Mouse (Mus musculus) heart, embryonic 12.5 days (tissue): ENCODE measurements around the gene Mia2. TPM values are rescaled to one million over a fixed set of nuclear protein-coding genes. Genes with fewer than 3 reads are reported as not detected.

ENCODE experiments used
- ATAC-seq: fragments of 200-750 bp; cut with Nextera tagmentation; 2 replicates; pipeline ENCODE4 v1.8.0; 2017; ENCODE audit warnings: moderate TSS enrichment, moderate library complexity; ENCODE audit not compliant: insufficient number of reproducible peaks, low FRiP score
- H3K27ac ChIP-seq: fragments of 300-500 bp; sonication (generic); 2 replicates; pipeline ENCODE4 v1.5.1; 2016; ENCODE audit warnings: mild to moderate bottlenecking, moderate library complexity; ENCODE audit not compliant: poor library complexity, severe bottlenecking
- H3K27me3 ChIP-seq: fragments of 300-500 bp; sonication (generic); replicated peaks from 2 replicates; pipeline ENCODE4 v1.6.1; 2016; ENCODE audit warnings: mild to moderate bottlenecking, moderate library complexity
- H3K36me3 ChIP-seq: fragments of 300-500 bp; sonication (generic); 2 replicates; pipeline ENCODE4 v1.6.1; 2016; ENCODE audit warnings: mild to moderate bottlenecking, moderate library complexity
- H3K4me1 ChIP-seq: fragments of 300-500 bp; sonication (generic); replicated peaks from 2 replicates; pipeline ENCODE4 v1.6.1; 2016; ENCODE audit warnings: mild to moderate bottlenecking
- H3K4me2 ChIP-seq: fragments of 300-500 bp; sonication (generic); 2 replicates; pipeline ENCODE4 v1.6.1; 2016; ENCODE audit warnings: mild to moderate bottlenecking, moderate library complexity
- H3K4me3 ChIP-seq: fragments of 300-500 bp; sonication (generic); 2 replicates; pipeline ENCODE4 v1.5.1; 2016; ENCODE audit warnings: mild to moderate bottlenecking
- H3K9ac ChIP-seq: fragments of 300-500 bp; sonication (generic); 2 replicates; pipeline ENCODE4 v1.6.1; 2016; ENCODE audit warnings: mild to moderate bottlenecking, moderate library complexity
- H3K9me3 ChIP-seq: fragments of 300-500 bp; sonication (generic); replicated peaks from 2 replicates; pipeline ENCODE4 v1.6.1; 2016; ENCODE audit warnings: mild to moderate bottlenecking, moderate library complexity
- WGBS: fragments of 180-500 bp; shearing (Covaris S2); methylation state at CpG from one replicate; pipeline ENCODE4 v1.1.7; 2016; 5-methylcytosine and 5-hydroxymethylcytosine counted together
- polyA plus RNA-seq: library from polyadenylated mRNA; unstranded; fragments of >200 nt; fragmentation: Nextera tagmentation; extraction: Ambion mirVana; gene quantifications from 2 replicates; pipeline ENCODE4 v1.2.1, GENCODE M21; 2016

The Mia2 gene
- polyA plus RNA-seq, 1 experiment from 2014 or later, result 48.5 TPM

DNA sequence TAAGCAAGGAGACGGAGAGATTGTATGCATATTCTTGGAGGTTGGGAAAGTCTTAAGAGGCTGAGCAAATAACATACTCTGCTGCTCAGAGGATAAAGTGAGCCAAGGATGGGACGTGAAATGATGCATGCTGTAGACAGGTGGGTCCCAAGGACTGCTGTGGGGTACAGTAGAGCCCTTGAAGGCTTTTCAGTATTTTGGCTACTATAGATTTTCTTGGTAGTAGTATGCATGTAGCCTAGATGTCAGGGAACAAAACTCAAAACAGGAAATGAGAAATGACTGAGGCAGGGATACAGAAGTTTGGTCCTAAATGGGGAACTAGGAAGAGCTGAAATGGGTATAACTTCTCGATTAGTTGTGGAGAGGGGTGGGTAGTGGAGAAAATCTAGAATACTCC lies 36.9 kb downstream of the Mia2 start:
- Histone ChIP-seq H3K36me3 (0 out of 2 replicates have a peak, but pooled peaks cover 4% of the 10 kb centered on the region), H3K9ac (no peak overlapping the region; the same call in 1 of the 2 replicates), H3K4me1 (peaks cover 28% of the 10 kb centered on the region), H3K4me2 (peak overlapping the region; percentile 57), H3K9me3 (no peaks in the 10 kb centered on the region), H3K4me3 (peak overlapping the region; percentile 85), H3K27me3 (no peaks in the 10 kb centered on the region), H3K27ac (no peak overlapping the region)
- no peak for ATAC-seq
- 54% methylated on average over 3 of the region's 3 CpGs for WGBS

DNA sequence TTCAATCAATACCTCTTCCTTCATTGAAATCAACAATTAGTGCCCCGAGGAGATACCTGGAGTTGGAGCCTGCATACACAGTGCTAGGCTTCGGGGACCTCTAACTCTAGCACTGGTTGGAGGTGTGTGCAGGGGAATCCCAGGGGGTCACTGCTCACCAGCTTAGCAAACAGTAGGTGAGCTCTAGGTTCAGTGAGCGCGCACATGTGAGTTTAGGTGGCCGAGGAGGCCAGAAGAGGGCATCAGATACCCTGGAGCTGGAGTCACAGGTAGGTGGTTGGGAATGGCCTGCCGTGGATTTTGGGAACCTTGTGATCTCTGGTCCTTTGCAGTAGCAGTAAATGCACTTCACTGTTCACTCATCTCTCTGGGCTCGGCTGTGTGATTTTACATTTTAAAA lies 37.3 kb downstream of the Mia2 start:
- peak overlapping the region; percentile 57; the same call in 1 of the 2 replicates for H3K4me2 ChIP-seq
- WGBS, result 75% methylated on average over 7 of the region's 7 CpGs

GRCm38 (mm10) chr12:59133437-59133999 lies 37.9 kb downstream of the Mia2 start:
- H3K9me3 ChIP-seq, result no peaks in the 10 kb centered on the region
- peaks cover 12% of the 10 kb centered on the region for H3K36me3 ChIP-seq
- no peak overlapping the region for H3K9ac ChIP-seq
- no peak for ATAC-seq
- H3K27ac ChIP-seq, result no peak overlapping the region
- H3K4me1 ChIP-seq, result peaks cover 28% of the 10 kb centered on the region
- 80% methylated on average over 10 of the region's 10 CpGs for WGBS
- no peak overlapping the region for H3K4me3 ChIP-seq
- H3K27me3 ChIP-seq, result no peaks in the 10 kb centered on the region
- no peak overlapping the region for H3K4me2 ChIP-seq

More for the DNA sequence above, 37.3 kb downstream of the Mia2 start:
- Histone ChIP-seq H3K36me3 (peaks cover 9% of the 10 kb centered on the region), H3K27me3 (no peaks in the 10 kb centered on the region), H3K9me3 (no peaks in the 10 kb centered on the region), H3K27ac (no peak overlapping the region), H3K4me3 (no peak overlapping the region), H3K9ac (no peak overlapping the region), H3K4me1 (peaks cover 28% of the 10 kb centered on the region)
- no peak for ATAC-seq

DNA sequence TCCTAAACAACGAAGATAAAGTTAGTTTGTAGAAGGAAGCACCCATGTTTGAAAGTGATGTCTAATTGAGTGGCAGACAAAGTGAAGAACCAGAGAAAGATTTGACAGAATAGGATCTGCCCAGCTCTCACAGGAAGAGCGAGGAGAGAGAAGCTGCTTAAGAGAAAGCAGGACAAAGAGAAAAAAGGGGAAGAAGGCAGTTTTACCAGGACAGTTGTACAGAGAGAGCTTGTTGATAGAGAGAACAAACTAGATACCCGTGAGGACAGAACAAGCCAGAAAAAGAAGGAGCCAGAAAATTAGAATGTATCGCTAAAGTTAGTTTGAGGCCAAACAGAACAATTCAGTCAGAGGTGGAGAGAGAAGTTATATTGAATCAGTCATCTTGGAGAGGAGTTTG lies 39.5 kb downstream of the Mia2 start:
- Histone ChIP-seq H3K27ac (no peak overlapping the region), H3K9me3 (no peaks in the 10 kb centered on the region), H3K9ac (no peak overlapping the region), H3K4me1 (peaks cover 25% of the 10 kb centered on the region), H3K27me3 (no peaks in the 10 kb centered on the region), H3K36me3 (peaks cover 27% of the 10 kb centered on the region), H3K4me2 (no peak overlapping the region), H3K4me3 (no peak overlapping the region)
- 83% methylated on average over 4 of the region's 4 CpGs for WGBS
- no peak for ATAC-seq

- Histone ChIP-seq H3K36me3 (peaks cover 30% of the 10 kb centered on the region), H3K4me2 (no peak overlapping the region), H3K27me3 (no peaks in the 10 kb centered on the region), H3K4me3 (no peak overlapping the region), H3K27ac (no peak overlapping the region), H3K9me3 (no peaks in the 10 kb centered on the region), H3K4me1 (peaks cover 23% of the 10 kb centered on the region), H3K9ac (no peak overlapping the region)
- 62% methylated on average over 13 of the region's 13 CpGs for WGBS
- no peak for ATAC-seq
These were observed 40.1 kb downstream of the Mia2 start for GRCm38 (mm10) chr12:59135533-59136300.

GRCm38 (mm10) chr12:59137031-59137430 lies 41.4 kb downstream of the Mia2 start:
- Histone ChIP-seq H3K4me2 (no peak overlapping the region), H3K27ac (no peak overlapping the region), H3K36me3 (peaks cover 41% of the 10 kb centered on the region), H3K9me3 (no peaks in the 10 kb centered on the region), H3K27me3 (no peaks in the 10 kb centered on the region), H3K4me3 (no peak overlapping the region), H3K4me1 (peaks cover 23% of the 10 kb centered on the region), H3K9ac (no peak overlapping the region)
- ATAC-seq, result no peak
- 89% methylated on average over 6 of the region's 6 CpGs for WGBS

GRCm38 (mm10) chr12:59139372-59139771 lies 43.8 kb downstream of the Mia2 start:
- whole genome bisulfite sequencing, result 88% methylated on average over 2 of the region's 2 CpGs
- Histone ChIP-seq H3K36me3 (peaks cover 53% of the 10 kb centered on the region), H3K4me1 (peaks cover 4% of the 10 kb centered on the region; the same call in 1 of the 2 replicates)

GRCm38 (mm10) chr12:59145130-59145529 lies 49.5 kb downstream of the Mia2 start:
- H3K36me3 ChIP-seq, result peaks cover 61% of the 10 kb centered on the region

More at GRCm38 (mm10) chr12:59139372-59139771, 43.8 kb downstream of the Mia2 start:
- Histone ChIP-seq H3K4me3 (no peak overlapping the region), H3K27ac (no peak overlapping the region), H3K27me3 (no peaks in the 10 kb centered on the region), H3K9ac (no peak overlapping the region), H3K4me2 (no peak overlapping the region), H3K9me3 (no peaks in the 10 kb centered on the region)
- ATAC-seq, result no peak

DNA sequence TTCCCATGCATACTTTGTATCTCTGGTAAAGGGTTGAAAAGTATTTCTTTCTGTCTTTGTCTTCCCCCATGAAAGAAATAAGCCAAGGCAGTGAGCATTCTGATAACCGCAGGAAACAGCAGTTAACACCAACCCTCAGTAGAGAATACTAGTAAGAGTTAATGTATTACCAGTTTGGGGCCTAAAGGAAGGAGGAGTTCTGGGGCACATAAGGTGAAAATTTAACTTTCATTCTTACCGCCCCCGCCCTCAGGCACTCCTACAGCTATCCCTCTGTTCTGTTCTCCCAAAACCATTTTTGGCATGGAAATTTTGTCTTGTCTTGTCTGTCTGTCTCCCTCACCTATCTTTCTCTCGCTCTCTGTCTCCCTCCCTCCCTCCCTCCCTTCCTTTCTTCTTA lies 54.1 kb downstream of the Mia2 start:
- peaks cover 75% of the 10 kb centered on the region for H3K36me3 ChIP-seq
- no peak overlapping the region for H3K27ac ChIP-seq
- no peak overlapping the region for H3K4me2 ChIP-seq
- no peaks in the 10 kb centered on the region for H3K27me3 ChIP-seq
- WGBS, result 95% methylated on average over 4 of the region's 4 CpGs
- no peak for ATAC-seq
- no peak overlapping the region for H3K4me3 ChIP-seq
- no peaks in the 10 kb centered on the region for H3K4me1 ChIP-seq
- no peaks in the 10 kb centered on the region for H3K9me3 ChIP-seq
- H3K9ac ChIP-seq, result no peak overlapping the region

More at GRCm38 (mm10) chr12:59145130-59145529, 49.5 kb downstream of the Mia2 start:
- no peak for ATAC-seq
- no peaks in the 10 kb centered on the region for H3K27me3 ChIP-seq
- H3K4me2 ChIP-seq, result no peak overlapping the region
- no peaks in the 10 kb centered on the region for H3K9me3 ChIP-seq
- no peak overlapping the region for H3K9ac ChIP-seq
- no peaks in the 10 kb centered on the region for H3K4me1 ChIP-seq
- no peak overlapping the region for H3K4me3 ChIP-seq
- no peak overlapping the region for H3K27ac ChIP-seq

- WGBS, result 73% methylated on average over 2 of the region's 2 CpGs
- Histone ChIP-seq H3K9me3 (no peaks in the 10 kb centered on the region), H3K27ac (no peak overlapping the region), H3K9ac (no peak overlapping the region), H3K36me3 (peaks cover 74% of the 10 kb centered on the region), H3K4me2 (no peak overlapping the region), H3K27me3 (no peaks in the 10 kb centered on the region), H3K4me1 (no peaks in the 10 kb centered on the region), H3K4me3 (no peak overlapping the region)
- no peak for ATAC-seq
These were observed 65.5 kb downstream of the Mia2 start for GRCm38 (mm10) chr12:59161091-59161490.

DNA sequence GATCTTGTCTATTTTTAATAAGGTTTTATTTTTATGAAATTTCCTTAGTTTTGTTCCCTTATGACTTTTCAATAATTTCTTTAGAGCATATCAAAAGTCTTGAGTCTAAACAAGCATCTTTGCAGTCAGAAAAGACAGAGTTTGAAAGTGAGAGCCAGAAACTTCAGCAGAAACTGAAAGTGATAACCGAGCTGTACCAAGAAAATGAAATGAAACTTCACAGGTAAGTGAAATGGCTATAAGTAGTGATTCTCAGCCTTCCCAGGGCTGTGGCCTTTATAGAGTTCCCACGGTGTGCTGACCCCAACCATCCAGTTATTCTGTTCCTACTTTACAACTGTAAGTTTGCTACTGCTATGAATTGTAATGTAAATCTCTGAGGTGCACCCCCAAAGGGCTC lies 67.2 kb downstream of the Mia2 start:
- no peaks in the 10 kb centered on the region for H3K9me3 ChIP-seq
- H3K4me1 ChIP-seq, result no peaks in the 10 kb centered on the region
- peaks cover 69% of the 10 kb centered on the region for H3K36me3 ChIP-seq
- no peak overlapping the region for H3K9ac ChIP-seq
- no peak overlapping the region for H3K4me2 ChIP-seq
- no peak overlapping the region for H3K4me3 ChIP-seq
- no peak for ATAC-seq
- WGBS, result 91% methylated on average over 2 of the region's 2 CpGs
- no peak overlapping the region for H3K27ac ChIP-seq
- H3K27me3 ChIP-seq, result no peaks in the 10 kb centered on the region
